Mouse (Mus musculus): ENCODE measurements around the gene E130208F15Rik.

The E130208F15Rik gene

DNA sequence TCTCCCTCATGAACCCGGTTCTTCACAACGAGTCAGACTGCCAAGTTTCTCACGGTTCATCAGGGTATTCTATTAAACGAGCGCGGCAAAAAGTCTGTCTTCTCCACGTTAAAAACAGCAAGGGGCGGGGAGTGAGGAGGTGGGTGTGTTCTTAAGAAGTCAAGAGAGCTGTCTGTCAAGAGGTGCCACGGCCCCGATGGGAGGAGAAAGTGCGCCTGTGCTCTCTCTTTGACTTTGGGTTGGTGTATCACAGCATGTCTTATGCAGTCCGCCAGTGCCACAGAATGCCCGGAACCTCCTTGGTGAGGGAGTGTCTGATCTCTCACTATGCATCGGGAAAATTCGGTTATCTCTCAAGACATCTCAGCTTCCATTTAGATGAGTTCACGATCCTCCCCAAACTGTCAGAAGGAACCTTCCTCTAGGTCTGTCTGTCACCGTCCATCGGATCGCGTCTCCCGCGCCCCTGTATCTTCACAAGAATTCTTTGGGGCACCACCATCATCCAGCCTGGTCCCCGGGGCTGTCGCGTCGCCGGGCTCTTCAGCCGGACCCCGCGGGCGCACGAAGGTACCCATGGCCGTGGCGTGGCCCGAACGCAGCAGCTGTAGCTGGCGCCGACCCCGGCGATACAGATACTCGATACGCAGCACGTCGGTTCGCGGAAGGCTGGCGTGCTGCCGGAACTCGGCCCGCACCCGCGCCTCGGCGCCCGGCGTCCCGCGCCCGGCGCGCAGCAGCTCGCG, at the start of gene E130208F15Rik:
Gene E130208F15Rik (plus strand): TSS at position 202 of the 746 bp plus-strand sequence.
- in situ Hi-C loops (cut with MboI), result no loop called here

DNA sequence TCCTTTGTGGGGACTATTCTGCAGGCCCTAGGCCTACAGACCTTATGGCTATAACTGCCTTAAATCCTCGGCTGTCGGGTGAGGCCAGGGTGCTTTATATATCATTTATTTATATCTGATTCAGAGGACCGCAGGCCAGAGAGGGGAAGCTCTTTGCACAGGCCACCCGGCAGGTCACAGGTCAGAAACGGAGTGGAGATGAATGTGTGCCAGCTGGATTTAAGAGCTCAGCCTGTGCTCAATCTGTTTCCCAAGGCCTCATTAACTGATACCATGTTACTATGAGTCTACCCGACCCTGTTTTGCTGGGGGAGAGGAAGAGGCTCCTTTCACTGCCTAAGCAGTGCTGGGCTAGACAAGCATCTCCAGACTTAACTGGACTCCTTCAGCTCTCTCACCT, 47.2 kb upstream of the E130208F15Rik start:
- in situ Hi-C loops (cut with MboI), result no loop called here

DNA sequence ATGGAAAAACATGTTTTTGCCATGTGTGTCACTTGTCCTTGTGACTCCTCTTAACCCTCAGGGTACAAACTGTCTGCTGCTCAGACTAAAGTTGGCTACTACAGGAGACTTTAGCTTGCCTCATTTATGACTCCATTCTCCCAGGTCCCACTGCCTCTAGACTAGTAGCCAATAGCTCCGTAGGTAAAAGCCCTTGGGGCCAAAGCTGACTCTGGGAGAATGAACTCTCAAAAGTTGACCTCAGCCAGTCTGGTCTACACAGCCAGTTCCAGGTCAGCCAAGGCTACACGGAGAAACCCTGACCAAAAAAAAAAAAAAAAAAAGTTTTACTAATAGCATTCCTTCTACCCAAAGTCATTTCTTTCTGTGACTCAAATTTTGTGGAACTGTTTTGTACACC, 42.6 kb upstream of the E130208F15Rik start:
- in situ Hi-C loops (cut with MboI), result no loop called here

DNA sequence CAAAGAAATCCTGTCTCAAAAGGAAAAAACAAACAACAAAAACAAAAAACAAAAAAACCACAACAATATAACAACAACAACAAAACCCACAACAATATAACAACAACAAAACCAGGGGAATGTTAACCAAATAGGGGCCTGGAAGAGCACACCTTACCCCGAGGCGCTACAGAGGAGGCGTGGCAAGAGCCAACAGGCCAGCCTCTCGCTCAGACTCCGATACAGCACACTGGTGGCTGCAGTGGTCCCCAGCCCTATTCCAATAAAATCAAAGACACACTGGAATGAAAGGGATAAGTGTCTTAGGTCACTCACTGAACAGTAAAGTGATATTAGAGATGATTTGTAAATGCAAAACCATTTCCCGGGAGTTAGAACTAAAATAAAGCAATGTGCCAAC, 42.0 kb upstream of the E130208F15Rik start:
- in situ Hi-C loops (cut with MboI), result no loop called here

DNA sequence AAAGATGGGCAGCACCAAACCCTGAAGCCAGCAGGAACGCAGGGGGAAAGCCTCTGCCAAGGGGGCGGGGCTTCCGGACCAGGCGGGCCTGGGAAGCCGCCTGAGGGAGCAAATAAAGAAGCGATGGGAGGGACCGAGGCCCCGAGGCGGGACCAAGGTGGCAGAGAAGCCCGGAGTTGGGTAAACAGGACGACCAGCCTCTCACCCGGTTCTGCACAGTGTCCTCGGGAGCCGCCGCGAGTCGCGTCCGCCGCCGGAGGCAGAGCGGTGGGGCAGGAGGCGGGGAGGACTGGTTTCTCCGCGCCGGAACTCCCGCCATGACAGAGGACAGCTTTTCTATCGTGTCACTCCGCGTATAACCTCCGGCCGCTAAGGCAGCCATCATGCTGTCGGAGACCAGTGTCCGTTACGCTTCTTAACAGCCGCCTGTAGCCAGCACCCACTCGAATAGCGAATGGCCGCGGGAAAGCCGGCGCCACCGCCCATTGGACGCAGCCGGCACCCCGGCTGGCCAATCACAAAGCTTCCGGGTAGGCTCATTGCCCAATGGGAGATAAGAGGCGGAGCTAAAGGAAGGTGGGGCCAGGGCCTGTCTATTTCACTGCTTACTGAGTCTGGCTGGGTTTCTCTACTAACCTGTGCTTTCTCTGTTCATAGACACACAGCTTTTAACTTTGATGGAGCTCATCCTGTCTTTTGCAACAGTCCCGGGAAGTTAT, 41.4 kb upstream of the E130208F15Rik start, which contains the start of the genes Thap8 and Wdr62:
Gene Thap8 (plus strand): TSS at position 144 of the 719 bp plus-strand sequence.
Gene Wdr62 (minus strand): TSS at position 469 of the 719 bp plus-strand sequence.
- in situ Hi-C loops (cut with MboI), result no loop called here

DNA sequence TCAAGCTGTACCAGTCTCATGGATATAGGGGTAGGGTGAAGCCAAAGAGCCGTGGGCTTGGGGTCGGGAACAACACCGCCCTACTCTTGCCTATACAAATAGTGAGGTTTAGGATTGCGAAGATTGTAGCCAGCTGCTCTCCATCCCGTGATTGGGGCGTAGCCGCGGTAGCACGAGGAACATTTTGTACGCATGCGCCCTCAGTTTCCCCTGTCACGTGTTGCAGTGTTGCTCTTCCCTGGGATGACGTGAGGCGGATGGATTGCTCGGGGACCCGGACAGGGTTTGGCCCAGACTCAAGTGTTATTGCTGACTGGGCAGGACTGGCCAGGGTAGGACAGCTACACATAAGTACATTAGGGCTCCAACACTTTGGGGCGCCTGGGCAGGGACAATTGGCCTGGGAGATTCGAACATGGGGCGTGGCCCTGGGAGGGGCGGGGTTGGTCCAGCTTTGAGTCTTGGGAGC, 40.8 kb upstream of the E130208F15Rik start:
- in situ Hi-C loops (cut with MboI), result no loop called here

DNA sequence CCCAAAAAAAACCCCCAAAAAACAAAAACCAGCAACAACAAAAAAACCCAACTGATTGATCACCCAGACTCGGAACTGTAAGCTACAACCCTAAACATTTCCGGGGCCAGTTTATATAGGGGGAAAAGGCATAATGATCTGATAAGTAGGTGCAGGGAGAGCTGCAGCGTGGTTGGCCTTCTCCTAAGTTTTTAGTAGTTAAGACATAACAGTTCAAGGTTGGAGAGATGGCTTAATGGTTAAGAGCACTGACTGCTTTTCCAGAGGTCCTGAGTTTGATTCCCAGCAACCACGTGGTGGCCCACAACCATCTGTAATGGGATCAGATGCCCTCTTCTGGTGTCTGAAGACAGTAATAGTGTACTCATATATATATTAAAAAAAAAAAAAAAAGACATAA, 40.0 kb upstream of the E130208F15Rik start:
- in situ Hi-C loops (cut with MboI), result no loop called here

DNA sequence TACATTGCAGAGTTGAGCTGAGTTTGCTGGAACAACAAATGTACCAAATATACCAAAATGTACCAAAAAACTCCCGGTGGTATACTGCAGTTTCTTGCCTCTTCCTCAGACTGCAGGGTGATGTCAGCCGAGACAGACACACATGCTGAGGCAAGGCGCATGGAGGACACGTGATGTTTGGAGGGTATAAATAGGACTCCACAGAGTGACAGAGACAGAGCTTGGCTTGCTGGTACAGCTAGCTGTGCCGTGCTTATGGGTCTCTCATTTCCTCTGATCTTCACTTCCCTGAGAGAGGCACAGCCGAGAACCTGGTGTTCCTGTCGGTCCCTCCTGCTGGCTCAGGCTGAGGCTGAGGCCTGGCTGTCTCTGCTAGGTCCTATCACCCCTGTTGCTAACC, 38.8 kb upstream of the E130208F15Rik start:
- in situ Hi-C loops (cut with MboI), result no loop called here

DNA sequence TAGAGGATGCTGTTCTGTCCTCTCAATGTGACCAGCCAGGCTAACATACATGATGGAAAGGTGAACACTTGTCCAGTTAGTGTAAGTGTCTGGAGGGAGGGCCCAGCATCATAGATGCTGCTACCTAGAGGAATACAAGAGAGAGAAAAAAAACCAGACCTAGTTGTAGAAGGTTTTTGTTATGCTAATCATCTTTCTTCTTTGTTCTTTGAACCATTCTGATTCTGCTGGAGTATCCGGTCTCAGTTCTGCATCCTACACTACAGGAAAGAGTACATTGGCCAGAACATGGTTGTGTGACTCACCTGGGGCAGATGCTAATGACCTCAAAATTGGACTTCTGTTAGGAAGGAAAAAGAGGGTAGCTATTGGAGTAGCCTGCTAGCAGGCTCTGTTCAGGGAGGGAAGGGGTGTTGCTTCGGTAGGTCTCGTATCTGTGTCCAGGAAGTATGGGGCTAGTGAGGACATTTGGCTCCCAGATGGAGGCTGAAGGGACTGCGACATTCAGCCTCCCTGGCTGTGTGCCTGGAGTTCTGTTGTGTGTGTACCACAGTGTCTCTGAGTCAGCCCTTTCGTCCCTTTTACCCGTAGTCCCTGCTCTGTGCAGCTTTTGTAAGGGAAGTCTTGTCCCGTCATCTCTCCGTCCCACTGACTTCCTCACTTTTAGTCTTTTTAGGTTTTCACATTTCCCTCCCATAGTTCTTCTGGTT, 34.7 kb upstream of the E130208F15Rik start:
- in situ Hi-C loops (cut with MboI), result no loop called here

DNA sequence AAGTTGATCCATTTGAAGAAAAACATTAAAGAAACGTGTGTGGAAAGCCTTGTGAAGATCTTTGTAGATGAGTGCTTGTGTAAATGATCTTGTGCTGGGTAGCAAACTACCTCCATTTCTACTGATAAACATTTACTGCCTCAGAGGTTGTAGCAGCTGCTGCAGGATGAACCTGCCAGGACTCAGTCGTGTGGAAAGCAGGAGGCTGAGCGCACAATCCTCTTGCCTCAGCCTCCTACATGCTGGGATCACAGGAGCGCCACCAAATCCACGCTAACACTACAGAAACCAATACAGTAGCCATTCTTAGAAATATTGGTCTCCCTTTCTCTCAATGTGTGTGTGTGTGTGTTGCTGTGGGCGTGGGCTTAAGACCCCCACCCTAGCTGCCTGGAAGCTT, 33.5 kb upstream of the E130208F15Rik start:
- in situ Hi-C loops (cut with MboI), result no loop called here

DNA sequence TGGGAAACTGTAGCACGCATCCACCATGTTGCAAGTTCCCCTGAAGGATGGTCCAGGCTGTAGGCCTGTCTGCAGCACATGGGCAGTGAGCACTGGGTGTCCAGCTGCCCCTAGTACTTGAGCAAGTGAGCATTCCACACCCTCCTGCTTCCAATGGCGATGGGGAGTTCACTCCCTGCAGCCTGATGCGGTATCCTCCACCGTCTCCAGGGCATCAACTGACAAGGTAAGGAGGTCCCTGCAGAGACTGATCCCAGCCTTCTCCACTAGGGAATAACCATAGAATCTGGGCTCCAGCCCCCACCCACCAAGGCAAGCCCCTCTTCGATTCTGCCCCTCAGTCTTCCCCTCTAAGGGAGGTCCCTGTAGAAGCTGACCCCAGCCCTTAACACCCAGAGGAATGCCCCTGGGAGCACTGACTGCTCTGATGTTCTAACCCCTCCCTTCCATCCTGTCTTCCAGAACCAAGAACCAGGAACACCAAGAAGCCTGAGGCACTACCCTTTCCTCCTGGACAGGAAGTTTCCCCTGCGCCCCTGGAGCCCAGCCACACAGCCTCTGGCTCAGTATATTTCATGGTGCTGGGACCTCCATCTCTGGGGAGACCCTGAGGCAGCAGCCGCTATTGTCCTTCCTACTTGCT, 32.3 kb upstream of the E130208F15Rik start:
- in situ Hi-C loops (cut with MboI), result no loop called here

DNA sequence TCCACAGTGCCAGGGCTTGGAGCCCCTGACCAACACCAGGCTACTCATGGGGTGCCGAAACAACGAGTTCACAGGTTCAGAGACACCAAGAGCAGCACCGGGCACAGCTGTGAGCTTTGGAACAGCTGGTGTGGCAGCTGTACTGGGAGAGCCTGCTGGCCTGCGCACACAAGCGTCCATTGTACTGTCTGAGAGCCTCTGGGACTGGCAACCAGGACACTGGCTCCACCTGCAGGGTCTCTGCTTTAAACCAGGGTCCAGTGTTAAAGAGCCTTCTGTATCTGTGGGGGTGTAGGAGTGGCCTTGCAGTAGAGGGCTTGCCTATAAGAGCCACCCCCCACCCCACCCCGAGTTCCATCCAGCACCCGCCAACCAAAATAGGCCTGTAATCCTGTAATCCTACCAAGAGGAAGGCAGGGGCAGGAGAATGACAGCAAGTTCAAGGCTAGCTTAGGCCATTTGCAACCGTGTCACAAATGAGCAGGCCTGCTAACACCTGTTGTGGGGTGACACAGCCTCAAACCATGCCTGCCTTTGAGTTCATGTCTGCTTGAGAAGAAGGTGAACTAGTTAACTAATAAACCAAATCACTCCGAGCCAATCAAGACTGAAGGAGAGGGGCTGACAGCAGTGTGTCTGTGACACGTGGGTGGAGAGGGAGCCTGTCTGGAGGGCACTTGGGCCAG, 31.7 kb upstream of the E130208F15Rik start:
- in situ Hi-C loops (cut with MboI), result no loop called here

DNA sequence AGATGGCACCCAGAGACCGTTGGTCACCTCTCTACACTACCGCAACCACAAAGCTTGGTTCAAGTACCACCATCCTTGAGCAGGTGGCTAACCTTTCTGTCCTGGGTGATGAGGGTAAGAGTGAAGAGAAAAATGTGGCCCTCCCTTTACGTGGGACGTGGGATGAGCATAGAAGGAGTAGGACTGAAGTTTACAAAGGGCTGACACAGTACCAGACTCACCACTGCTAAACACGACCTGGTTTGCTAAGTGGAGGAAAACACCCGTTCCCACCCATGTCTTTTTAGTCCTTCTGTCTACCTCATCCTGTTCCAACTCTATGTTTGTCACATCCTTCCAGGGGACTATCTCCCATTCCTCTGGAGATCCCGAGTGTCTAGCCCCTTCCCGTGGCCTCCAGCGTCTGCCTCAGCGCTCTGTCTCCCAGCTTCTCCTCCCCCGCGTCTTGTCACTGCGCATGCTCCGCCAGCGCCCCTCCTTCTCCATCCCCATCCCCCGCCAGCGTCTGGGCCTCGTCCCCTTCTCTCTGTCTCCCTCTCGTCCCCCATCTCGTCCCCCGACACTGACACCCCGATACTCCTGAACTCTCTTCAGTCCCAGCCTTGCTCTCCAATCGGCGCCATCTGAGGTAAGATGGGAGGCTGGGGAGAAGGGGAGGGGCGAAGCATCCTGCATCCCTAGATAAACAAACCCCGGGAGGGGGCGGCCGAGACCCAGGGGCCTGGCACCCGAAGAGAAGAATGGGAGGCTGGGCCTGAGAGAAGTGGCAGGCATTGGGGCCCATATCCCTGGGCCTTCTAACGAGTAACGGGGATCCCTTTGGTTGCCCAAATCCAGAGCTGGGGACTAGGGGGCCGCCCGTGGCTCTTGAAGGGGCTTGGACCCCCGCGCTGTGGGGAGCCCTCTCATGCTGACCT, 30.1 kb upstream of the E130208F15Rik start, which contains the start of gene Clip3:
Gene Clip3 (plus strand): TSS at position 514 of the 917 bp plus-strand sequence.
- in situ Hi-C loops (cut with MboI), result no loop called here

DNA sequence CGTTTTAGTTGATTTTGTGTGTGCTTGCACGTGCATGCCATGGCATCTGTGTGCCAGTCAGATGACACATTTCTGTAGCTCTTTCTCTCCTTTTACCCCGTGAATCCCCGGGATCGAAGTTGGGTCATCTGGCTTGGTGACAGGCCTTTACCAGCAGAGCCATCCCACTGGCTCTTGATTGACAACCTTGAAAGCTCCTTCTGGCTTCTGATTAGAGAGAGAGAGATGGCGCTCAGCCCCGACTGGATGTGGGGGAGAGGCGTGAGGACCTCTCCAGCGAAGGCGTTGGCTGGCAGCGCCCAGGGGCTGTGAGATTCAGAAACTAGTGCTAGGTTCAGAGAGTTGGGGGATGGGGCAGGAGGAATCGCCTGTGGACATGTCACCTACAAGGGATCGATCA, 27.7 kb upstream of the E130208F15Rik start:
- in situ Hi-C loops (cut with MboI), result no loop called here

DNA sequence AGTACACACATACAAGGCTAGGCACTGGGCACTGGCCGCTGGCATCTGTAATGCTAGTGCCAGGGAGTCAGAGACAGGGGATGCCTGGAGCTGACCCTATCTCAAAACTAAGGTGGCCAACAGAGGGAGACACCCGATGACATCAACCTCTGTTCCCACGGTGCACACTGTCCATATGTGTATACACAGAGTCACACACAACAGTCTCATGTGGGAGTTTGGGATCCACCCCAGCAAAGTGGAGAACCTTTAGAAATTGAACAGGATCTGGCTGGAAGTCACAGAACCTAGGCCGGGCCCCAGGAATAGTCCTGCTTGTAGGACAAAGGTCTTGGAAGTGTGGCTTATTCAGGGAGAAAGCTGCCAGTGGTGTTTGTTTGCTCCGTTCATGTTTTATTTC, 27.2 kb upstream of the E130208F15Rik start:
- in situ Hi-C loops (cut with MboI), result no loop called here

DNA sequence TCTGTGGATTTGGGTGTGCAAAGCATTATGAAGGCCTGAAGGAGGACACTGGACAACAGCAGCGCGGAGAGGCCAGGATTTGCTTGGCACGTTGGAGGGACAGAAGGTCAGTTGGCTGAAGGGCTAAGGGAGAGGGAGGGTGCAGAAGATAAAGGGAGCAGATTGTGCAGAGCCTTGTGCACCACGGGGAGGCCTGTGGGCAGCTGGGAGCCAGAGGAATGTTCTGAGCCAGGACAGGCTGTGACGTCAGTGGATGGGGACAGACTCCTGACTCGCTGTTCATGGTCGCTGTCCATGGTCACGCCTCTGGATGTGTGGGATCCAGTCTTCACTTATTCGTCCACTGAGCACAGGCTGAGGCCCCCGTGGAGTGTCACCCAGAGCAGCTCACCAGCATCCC, 26.4 kb upstream of the E130208F15Rik start:
- in situ Hi-C loops (cut with MboI), result no loop called here

DNA sequence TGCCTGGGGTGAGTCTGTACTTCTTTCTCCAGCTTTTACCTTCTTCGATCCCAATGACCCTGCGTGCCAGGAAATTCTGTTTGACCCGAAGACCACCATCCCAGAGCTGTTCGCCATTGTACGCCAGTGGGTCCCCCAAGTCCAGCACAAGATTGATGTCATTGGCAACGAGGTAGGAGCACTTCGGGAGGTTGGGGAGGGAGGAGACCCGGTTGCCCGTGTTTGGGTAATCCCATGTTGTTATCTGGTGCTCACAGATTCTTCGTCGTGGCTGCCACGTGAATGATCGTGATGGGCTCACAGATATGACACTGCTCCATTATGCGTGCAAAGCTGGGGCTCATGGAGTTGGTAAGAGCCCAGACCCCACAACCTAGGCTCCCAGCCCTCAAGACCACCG, 24.7 kb upstream of the E130208F15Rik start:
- in situ Hi-C loops (cut with MboI), result no loop called here

DNA sequence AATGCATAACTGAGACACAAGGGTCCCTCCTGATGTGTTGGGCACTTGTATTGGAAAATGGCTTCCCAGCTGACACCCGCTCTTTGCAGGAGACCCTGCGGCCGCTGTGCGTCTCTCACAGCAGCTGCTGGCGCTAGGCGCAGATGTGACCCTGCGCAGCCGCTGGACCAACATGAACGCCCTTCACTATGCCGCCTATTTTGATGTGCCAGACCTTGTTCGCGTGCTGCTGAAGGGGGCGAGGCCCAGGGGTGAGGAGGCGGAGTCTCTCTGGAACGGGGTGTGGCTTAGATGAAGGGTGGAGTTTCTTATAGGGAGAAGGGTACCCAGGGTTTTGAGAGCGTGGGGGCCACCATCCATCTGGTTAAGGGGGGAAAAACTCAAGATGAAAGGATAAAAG, 24.3 kb upstream of the E130208F15Rik start:
- in situ Hi-C loops (cut with MboI), result no loop called here

DNA sequence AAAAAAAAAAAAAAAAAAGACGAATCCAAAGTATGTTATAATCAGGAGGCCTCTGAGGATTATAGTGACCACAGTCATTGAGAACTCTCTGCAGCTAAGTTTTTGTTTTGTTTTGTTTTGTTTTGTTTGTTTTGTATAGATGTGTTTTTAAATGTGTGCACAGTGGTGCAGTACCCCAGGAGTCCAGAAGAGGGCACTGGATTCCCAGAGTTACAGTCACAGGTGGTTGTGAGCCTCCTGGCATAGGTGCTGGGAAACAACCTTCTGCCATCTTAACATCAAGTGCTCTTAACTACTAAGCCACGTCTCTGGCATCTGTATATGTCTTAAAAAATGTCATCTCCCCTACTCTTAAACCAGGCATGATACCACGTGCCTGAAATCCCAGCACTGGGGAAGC, 20.6 kb upstream of the E130208F15Rik start:
- in situ Hi-C loops (cut with MboI), result no loop called here

DNA sequence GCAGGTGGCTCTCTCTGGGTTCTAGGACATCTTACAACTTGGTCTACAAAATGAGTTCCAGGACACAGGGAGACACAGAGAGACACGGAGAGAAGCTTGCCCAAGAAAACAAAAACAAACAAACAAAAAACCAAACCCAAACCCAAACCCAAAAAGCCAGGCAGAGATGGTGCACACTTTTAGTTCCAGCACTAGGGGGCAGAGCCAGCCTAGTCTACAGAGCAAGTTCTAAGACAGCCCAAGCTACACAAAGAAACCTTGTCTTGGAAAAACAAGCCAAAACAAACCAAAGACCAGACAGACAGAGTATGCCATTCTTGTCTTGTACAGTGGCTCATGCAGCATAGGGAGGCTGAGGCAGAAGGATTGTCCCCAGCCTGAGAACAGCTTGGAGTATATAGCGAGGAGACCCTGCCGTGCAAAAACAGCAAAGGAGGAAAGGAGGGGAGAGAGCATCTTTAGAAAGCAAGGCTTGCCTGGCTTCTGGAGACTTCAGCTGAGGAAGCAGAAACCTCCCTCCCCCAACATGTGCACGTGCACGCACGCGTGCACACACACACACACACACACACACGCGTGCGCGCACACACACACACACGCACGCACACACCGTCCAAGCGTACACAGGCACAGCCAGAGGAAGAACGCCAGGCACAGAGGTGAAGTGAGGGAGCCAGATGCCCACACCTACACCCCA, 15.3 kb upstream of the E130208F15Rik start:
- in situ Hi-C loops (cut with MboI), result no loop called here
